Mouse (Mus musculus) telencephalon, adult 2 months (tissue): ENCODE measurements around the gene Gm10065.

Experiments
- DNase-seq: peaks from one replicate; pipeline ENCODE4 v3.0.0-alpha.2; 2011; ENCODE audit warnings: low read depth, low spot score

Gene Gm10065

DNA sequence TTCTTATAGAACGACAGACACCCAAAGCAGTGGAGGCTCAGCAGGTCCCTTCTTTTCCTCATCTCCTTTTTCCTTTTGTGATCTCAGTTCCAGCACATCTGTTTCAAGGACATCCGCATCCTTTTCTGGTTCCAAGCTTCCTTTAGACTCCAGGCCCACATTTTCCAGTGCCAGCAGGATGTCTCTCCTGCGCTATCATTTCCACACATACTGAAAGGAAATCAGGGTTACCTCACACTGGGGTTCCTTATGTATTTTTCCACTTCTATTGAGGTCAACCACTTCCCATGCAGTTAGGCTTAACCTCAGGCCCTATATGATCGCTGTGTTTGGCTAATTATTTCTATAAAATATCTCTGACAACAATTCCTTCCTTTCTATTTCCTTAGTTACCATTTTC is 43.8 kb downstream of the Gm10065 start:
- no peak for DNase-seq
